Mouse (Mus musculus) midbrain, embryonic 12.5 days (tissue): Measurements from ENCODE around the gene Usp33. TPM values are rescaled to one million over a fixed set of nuclear protein-coding genes. Genes with fewer than 3 reads are reported as not detected.

ENCODE experiments used
- ATAC-seq: fragments of 200-750 bp; cut with Nextera tagmentation; 2 replicates; pipeline ENCODE4 v1.8.0; 2017; ENCODE audit warnings: low read depth, moderate TSS enrichment, moderate library complexity; ENCODE audit not compliant: low FRiP score
- H3K27ac ChIP-seq: fragments of 300-500 bp; sonication (generic); replicated peaks from 2 replicates; pipeline ENCODE4 v1.5.1; 2016; ENCODE audit warnings: mild to moderate bottlenecking
- H3K27me3 ChIP-seq: fragments of 300-500 bp; sonication (generic); 2 replicates; pipeline ENCODE4 v1.6.1; 2016; ENCODE audit warnings: mild to moderate bottlenecking
- H3K36me3 ChIP-seq: fragments of 300-500 bp; sonication (generic); 2 replicates; pipeline ENCODE4 v1.6.1; 2016
- H3K4me1 ChIP-seq: fragments of 300-500 bp; sonication (generic); 2 replicates; pipeline ENCODE4 v1.6.1; 2016
- H3K4me2 ChIP-seq: fragments of 300-500 bp; sonication (generic); replicated peaks from 2 replicates; pipeline ENCODE4 v1.6.1; 2016; ENCODE audit warnings: mild to moderate bottlenecking, moderate library complexity
- H3K4me3 ChIP-seq: fragments of 300-500 bp; sonication (generic); 2 replicates; pipeline ENCODE4 v1.5.1; 2016; ENCODE audit warnings: mild to moderate bottlenecking
- H3K9ac ChIP-seq: fragments of 300-500 bp; sonication (generic); replicated peaks from 2 replicates; pipeline ENCODE4 v1.6.1; 2016; ENCODE audit warnings: mild to moderate bottlenecking, moderate library complexity
- H3K9me3 ChIP-seq: fragments of 300-500 bp; sonication (generic); 2 replicates; pipeline ENCODE4 v1.6.1; 2016; ENCODE audit warnings: mild to moderate bottlenecking
- WGBS: fragments of 180-500 bp; shearing (Covaris S2); methylation state at CpG from one replicate; pipeline ENCODE4 v1.1.7; 2016; 5-methylcytosine and 5-hydroxymethylcytosine counted together
- polyA plus RNA-seq: library from polyadenylated mRNA; unstranded; fragments of >200 nt; fragmentation: Nextera tagmentation; extraction: Ambion mirVana; gene quantifications from 2 replicates; pipeline ENCODE4 v1.2.1, GENCODE M21; 2016

The Usp33 gene
- polyA plus RNA-seq, 1 experiment from 2014 or later = 72.1 TPM

DNA sequence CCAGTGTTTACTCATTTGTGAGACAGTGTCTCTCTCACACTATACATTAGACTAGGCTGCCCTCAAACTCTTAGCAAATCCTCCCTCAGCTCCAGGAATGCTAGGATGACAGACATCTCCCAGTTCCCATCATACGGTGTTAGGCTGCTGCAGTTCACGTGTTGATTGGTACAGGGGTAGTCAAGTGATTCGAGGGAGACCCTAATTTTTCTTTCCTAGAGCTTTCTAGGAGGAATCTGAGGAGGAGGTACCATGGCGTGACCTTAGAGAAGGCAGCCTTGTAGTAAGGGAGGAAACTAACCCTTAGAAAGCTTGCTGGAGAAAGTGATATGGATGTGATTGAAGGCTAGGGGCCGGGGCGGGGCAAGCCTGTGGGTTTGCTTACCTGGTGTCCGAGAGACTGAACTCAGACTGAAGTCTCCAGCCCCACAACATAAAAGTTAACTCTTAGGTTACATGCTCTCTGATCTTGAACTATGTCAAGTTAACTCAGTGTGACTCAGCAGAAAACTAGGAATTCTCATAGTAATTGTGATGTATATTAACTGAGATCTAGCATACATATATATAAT, 64.8 kb downstream of the Usp33 start:
- Histone ChIP-seq H3K27ac (no peak overlapping the region), H3K27me3 (no peaks in the 10 kb centered on the region), H3K9ac (no peak overlapping the region), H3K36me3 (no peaks in the 10 kb centered on the region), H3K9me3 (no peaks in the 10 kb centered on the region), H3K4me3 (no peak overlapping the region), H3K4me2 (no peak overlapping the region), H3K4me1 (0 out of 2 replicates have a peak, but pooled peaks cover 3% of the 10 kb centered on the region)
- 88% methylated on average over 7 of the region's 7 CpGs for WGBS
- ATAC-seq = no peak

DNA sequence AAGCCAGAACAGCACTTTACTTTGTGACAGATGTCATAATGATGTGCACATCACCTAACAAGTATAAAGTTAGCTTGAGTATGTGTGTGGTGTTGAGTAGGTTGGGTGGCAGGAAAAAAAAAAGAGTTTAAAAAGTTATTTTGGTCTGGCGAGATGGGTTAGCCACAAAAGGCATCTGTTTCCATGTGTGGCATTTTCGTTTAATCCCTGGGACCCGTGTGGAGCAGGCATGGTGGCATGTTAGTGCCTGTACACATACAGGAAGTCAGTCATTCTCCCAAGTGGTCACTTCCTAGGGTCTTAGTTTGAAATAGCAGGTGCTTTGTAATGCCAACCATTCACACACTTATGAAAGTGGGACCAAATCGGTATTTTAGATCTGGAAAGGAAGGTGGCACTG, 66.1 kb downstream of the Usp33 start:
- 88% methylated on average over 4 of the region's 4 CpGs for WGBS
- H3K4me1 ChIP-seq = 0 out of 2 replicates have a peak, but pooled peaks cover 3% of the 10 kb centered on the region
- no peak for ATAC-seq
- H3K9ac ChIP-seq = no peak overlapping the region
- H3K36me3 ChIP-seq = no peaks in the 10 kb centered on the region
- H3K4me2 ChIP-seq = no peak overlapping the region
- H3K27ac ChIP-seq = no peak overlapping the region
- no peaks in the 10 kb centered on the region for H3K9me3 ChIP-seq
- H3K27me3 ChIP-seq = no peaks in the 10 kb centered on the region
- H3K4me3 ChIP-seq = no peak overlapping the region

DNA sequence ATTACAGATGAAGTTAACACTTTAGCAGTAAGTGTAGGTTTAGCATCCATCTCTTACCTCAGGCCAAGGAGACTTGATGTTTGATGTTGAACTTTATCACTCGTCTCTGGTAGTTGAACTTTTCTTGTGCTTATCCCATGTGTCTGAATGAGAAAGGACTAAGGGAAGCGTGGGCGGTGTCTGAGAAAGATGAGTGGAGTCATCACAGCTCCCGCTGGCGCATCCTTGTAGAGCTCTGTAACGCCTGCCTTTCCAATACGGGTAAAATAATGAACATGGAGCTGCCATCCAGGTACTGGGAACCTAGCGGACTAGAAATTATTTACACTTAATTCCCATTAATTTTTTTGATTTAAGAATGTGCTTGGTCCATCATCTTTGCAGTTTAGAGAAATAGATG, 82.6 kb downstream of the Usp33 start:
- Histone ChIP-seq H3K4me1 (no peaks in the 10 kb centered on the region), H3K9ac (no peak overlapping the region), H3K4me3 (no peak overlapping the region), H3K36me3 (peaks cover 19% of the 10 kb centered on the region), H3K4me2 (no peak overlapping the region), H3K27ac (no peak overlapping the region), H3K9me3 (no peaks in the 10 kb centered on the region), H3K27me3 (no peaks in the 10 kb centered on the region)
- ATAC-seq = no peak
- 96% methylated on average over 8 of the region's 8 CpGs for WGBS

DNA sequence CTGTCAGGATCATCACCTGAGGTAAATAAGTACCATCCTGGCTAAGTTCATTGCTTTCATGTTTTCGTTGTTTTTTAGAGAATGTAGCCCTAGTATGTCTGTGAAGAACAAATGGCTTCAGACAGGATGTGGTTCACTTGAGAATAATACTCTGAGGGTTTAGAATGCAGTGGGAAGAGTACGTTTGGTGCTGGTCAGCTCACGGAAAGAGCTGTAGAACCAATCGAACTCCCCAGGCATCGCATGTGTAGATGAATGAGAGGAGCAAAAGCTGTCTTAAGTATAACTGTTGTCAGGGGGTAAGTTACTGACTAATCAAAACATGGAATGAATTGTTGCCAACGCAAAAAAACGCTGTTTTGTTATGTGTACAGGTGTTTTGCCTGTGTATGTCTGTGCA, 86.4 kb downstream of the Usp33 start:
- Histone ChIP-seq H3K27me3 (no peaks in the 10 kb centered on the region), H3K36me3 (peaks cover 18% of the 10 kb centered on the region), H3K4me3 (no peak overlapping the region), H3K27ac (no peak overlapping the region), H3K4me2 (no peak overlapping the region), H3K9ac (no peak overlapping the region), H3K4me1 (no peaks in the 10 kb centered on the region), H3K9me3 (no peaks in the 10 kb centered on the region)
- ATAC-seq = no peak
- WGBS = 97% methylated on average over 7 of the region's 7 CpGs

DNA sequence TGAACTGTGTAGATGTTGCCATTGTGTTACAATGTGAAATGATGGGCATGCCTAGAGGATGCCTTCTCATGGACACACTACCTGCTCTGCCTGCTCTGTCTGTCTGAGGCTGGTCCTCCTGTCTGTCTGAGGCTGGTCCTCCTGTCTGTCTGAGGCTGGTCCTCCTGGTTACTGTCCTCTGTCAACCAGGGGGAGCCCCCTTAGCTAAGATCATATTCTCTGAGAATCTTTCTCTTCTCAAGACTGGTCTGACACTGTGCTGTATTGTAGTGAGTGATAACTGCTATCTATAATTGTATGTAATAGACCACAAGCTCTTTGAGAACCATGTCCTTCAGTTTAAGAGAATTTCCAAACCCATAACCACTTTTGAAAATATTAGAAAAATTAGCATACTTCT, 89.3 kb downstream of the Usp33 start:
- H3K4me3 ChIP-seq = no peak overlapping the region
- H3K9ac ChIP-seq = no peak overlapping the region
- no peaks in the 10 kb centered on the region for H3K27me3 ChIP-seq
- H3K27ac ChIP-seq = no peak overlapping the region
- H3K9me3 ChIP-seq = no peaks in the 10 kb centered on the region
- no peak overlapping the region for H3K4me2 ChIP-seq
- no peak for ATAC-seq
- H3K4me1 ChIP-seq = no peaks in the 10 kb centered on the region
- H3K36me3 ChIP-seq = 0 out of 2 replicates have a peak, but pooled peaks cover 11% of the 10 kb centered on the region

DNA sequence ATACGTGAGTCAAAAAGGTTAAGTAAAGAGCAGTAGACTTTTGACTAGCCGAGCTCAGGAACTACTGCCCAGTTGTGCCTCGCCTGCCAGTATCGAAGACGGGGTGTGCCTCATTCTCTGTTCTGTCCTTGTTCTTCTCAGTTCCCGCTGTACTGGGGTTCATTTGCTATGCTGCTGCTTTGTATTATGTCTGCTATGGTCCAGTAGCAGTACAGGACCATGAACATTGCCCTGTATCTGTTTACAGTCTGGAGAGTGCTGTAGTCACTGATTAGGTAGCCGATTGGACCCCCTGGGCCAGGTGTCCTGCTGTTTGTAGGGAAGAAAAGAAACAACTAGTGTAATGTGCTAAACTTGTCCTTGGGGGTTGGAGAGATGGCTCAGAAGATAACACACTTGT, 91.8 kb downstream of the Usp33 start:
- H3K4me1 ChIP-seq = no peaks in the 10 kb centered on the region
- H3K27ac ChIP-seq = no peak overlapping the region
- 0 out of 2 replicates have a peak, but pooled peaks cover 11% of the 10 kb centered on the region for H3K36me3 ChIP-seq
- H3K9me3 ChIP-seq = no peaks in the 10 kb centered on the region
- no peaks in the 10 kb centered on the region for H3K27me3 ChIP-seq
- WGBS = 96% methylated on average over 7 of the region's 7 CpGs
- no peak overlapping the region for H3K9ac ChIP-seq
- no peak overlapping the region for H3K4me2 ChIP-seq
- ATAC-seq = no peak
- H3K4me3 ChIP-seq = no peak overlapping the region

DNA sequence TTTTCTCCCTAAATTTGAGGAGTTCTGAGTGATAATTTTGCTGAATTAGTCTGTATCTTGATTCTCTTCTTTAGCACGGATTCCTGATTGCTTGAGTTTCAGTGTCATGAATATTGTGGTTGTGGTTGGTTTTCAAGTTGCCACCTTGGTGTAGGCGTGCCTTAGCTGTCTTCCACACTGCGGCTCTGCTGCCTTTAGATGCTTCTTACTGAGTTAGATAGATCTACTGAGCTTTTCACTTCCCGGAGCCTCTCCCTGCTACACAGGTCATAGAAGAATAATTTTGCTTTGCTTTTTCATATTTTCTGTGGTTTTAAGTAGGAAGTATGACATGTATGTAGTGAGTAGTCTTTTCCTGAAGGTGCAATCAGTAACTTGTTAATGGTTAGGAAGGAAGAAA, 96.5 kb downstream of the Usp33 start:
- no peaks in the 10 kb centered on the region for H3K9me3 ChIP-seq
- no peaks in the 10 kb centered on the region for H3K27me3 ChIP-seq
- WGBS = 95% methylated on average over 4 of the region's 4 CpGs
- H3K4me3 ChIP-seq = no peak overlapping the region
- H3K9ac ChIP-seq = no peak overlapping the region
- H3K36me3 ChIP-seq = 0 out of 2 replicates have a peak, but pooled peaks cover 5% of the 10 kb centered on the region
- H3K4me2 ChIP-seq = no peak overlapping the region
- no peaks in the 10 kb centered on the region for H3K4me1 ChIP-seq
- ATAC-seq = no peak
- no peak overlapping the region for H3K27ac ChIP-seq

Other genes starting within 250 kb of the Usp33 start
- gene Gipc2, start 180.2 kb upstream of the Usp33 start, polyA plus RNA-seq = 1.5 and 2.4 TPM in 2 replicates
- gene Dnajb4, start 136.2 kb upstream of the Usp33 start, polyA plus RNA-seq = 27.4 and 31.2 TPM in 2 replicates
- gene Fubp1, start 136.1 kb upstream of the Usp33 start, polyA plus RNA-seq = 393 and 419 TPM in 2 replicates
- 5.4 and 7.0 TPM in 2 replicates for gene Nexn, start 80.1 kb upstream of the Usp33 start, polyA plus RNA-seq
- gene Miga1, start 6.1 kb upstream of the Usp33 start, polyA plus RNA-seq = 24.2 and 25.8 TPM in 2 replicates
- gene Zzz3, start 49.0 kb downstream of the Usp33 start, polyA plus RNA-seq = 51.1 and 55.4 TPM in 2 replicates